Mouse (Mus musculus) cortical plate, adult 2 months (tissue): ENCODE measurements at regions not wholly inside any gene's neighbourhood (a gene's known extent, or its start where the extent isn't known, plus 50 kb on each side); places are given as distances from the start of the nearest gene placed in this dataset.

Experiments used
- CTCF ChIP-seq: fragments of 200-500 bp; IDR thresholded peaks from 2 replicates; pipeline ENCODE4 v1.5.1; 2011; ENCODE audit warnings: mild to moderate bottlenecking, control low read depth, low read length; ENCODE audit not compliant: insufficient read depth; ENCODE audit errors: extremely low read depth
- POLR2A ChIP-seq: fragments of 200-500 bp; IDR thresholded peaks from 2 replicates; pipeline ENCODE4 v1.6.1; 2011; ENCODE audit warnings: mild to moderate bottlenecking, low read length, control low read depth; ENCODE audit not compliant: insufficient read depth; ENCODE audit errors: extremely low read depth

- TF ChIP-seq CTCF (no peak), POLR2A (no peak)
Measured at GRCm38 (mm10) chr2:170258367-170258766, 110.5 kb upstream of the Zfp217 start.
